Mouse (Mus musculus): ENCODE measurements around the gene Btc.

Gene Btc

DNA sequence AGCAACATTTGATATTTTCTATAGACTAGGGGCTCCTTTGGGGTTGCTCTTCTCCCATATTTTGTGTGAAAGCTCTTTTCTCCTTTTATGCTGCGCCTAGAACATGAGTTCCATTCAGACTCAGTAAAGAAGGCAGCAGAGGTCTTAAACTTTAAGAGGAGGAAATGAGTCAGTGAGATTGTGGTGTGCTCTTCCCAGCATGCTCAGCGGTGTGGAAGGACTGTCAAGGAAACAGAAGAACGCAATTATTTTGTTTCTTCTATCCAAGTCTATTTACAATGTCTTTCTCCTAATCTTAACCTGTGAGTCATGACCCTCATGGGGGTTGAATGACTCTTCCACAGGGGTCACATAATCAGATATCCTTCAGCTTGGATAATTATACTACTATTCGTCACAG lies 82.4 kb downstream of the Btc start:
- no peak for DNase-seq (ENCODE audit: low spot score)

DNA sequence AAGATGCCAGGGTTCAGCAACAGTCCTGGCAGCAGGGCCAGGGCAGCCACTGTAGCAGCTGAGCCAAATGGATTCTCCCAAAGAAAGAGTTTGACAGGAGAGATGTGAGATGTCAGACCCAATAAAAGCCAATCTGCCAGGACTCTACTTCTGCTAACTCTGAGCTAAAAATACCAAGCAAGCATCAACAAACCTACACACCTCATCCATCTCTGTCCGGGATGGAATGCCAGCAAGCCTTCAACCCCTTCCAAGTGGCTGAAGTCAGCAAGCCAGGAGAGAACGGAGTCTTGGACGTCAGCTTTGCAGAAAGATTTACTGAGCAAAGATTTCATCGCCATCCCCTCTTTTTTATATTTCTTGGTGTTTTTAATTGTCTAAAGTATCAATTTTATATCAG lies 88.8 kb downstream of the Btc start:
- DNase-seq (ENCODE audit: low spot score): no peak

DNA sequence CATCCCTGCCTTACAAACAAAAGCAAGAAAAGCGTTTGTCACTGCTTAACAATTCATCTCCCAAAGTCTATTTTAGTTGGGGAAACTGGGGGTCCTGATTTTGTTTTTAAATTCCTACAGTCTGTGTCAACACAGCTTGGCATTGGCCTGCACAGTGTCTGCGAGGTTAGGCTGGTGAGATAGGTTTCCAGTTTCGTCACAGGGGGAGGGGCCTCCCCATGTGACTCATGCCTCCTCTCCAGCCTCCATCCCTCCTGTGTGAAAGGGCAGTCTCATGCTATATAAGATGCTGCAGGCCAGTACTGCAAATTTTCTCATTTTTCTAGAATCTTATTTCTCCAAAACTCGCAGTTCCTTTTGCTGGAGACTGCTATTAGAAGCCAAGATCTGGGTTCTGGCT lies 91.0 kb downstream of the Btc start:
- DNase-seq (ENCODE audit: low spot score): no peak

DNA sequence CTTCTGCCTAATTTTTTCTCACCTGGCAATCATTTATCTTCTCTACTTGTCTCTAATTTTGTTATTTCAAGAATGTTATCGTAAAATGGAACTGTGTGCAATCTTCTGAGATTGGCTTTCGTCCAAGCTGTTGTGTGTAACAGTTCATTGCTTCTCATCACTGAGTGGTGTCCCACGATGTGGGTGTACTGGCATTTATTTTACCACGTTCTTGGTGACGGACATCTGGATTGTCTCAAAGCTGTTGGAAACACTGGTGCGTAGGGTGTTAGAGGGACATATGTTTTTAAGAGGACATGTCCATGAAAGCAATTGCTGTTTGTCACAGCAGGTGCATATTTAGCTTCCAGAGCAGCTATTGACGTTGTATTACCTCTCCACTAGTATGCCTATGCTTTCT lies 94.2 kb downstream of the Btc start:
- DNase-seq (ENCODE audit: low spot score): no peak

DNA sequence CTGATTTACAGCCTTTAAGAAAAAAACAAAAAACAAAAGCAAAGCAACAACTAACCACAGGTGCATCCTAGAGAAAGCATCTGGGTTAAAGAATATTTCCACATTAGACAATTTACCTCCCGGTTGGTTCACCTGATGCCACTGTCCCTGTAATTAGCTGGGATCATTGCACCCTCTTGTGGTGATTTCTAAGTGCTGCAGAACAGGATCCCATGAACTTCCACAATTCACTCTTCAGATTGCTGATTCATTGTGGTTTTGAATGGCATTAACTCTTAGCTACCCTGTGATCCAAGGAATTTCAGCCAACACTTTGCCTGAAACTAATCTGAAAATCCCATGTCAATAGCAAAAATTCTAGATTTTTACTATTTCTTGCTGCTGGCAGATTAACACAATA lies 94.9 kb downstream of the Btc start:
- no peak for DNase-seq (ENCODE audit: low spot score)
